Mouse (Mus musculus) heart, adult 9 months (tissue): ENCODE measurements at regions not wholly inside any gene's neighbourhood (a gene's known extent, or its start where the extent isn't known, plus 50 kb on each side); places are given as distances from the start of the nearest gene placed in this dataset.
"Not testable (repeated sequence)": the region's sequence is repeated elsewhere in the genome, so short reads cannot be mapped to it uniquely, and the experiment has no call there.

ENCODE experiments used
- DNase-seq, 2 experiments: peaks; one replicate each; pipeline ENCODE4 v3.0.0; 2022; ENCODE audit warnings: low spot score in 2 of 2

GRCm38 (mm10) chr7:129689464-129689863 is 97.8 kb downstream of the Wdr11 start:
- DNase-seq = no peak

GRCm38 (mm10) chr7:129690868-129691267 is 99.2 kb downstream of the Wdr11 start:
- no peak for DNase-seq

DNA sequence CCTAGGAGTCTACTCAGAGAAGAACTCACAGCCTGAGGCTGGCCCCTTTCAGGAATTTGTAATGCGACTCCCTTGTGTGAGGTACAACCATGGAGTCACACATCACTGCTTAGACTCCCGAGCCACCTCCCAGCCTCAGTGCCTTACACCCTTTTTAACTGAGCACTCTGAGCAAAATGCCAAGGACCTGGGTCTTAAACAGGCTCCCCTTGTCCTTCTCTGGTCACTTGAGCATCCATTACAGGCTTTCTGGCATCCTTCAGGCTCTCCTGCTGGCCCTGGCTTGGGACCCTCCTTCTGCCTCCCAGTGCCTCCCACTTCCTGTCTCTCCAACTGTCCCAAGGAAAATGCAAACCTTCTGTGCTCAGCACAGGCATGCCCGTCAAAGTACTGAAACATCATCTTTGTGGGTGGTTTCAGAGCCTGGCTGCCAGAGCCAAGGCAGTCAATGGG is 100.0 kb downstream of the Wdr11 start:
- DNase-seq = no peak

DNA sequence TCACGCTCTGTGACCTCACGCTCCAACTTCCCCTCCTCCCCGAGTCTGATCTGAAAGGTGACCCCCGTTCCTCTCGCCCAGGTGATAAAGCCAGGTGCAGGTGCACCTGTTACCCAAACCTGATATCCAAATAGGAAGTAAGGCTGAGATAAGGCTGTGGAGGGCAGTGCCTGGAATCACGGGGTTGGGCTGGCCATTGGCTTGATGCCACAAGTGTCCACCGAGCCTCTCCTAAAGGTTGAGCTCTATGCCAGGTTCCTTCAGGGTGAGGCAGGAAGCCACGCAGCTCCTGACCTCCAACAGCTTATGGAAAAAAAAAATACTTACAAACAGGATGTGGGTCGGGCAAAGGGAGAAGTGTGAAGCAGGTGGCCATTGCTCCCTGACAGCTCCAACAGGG is 102.0 kb downstream of the Wdr11 start:
- no peak for DNase-seq

GRCm38 (mm10) chr7:129694168-129694567 is 102.5 kb downstream of the Wdr11 start:
- no peak for DNase-seq

DNA sequence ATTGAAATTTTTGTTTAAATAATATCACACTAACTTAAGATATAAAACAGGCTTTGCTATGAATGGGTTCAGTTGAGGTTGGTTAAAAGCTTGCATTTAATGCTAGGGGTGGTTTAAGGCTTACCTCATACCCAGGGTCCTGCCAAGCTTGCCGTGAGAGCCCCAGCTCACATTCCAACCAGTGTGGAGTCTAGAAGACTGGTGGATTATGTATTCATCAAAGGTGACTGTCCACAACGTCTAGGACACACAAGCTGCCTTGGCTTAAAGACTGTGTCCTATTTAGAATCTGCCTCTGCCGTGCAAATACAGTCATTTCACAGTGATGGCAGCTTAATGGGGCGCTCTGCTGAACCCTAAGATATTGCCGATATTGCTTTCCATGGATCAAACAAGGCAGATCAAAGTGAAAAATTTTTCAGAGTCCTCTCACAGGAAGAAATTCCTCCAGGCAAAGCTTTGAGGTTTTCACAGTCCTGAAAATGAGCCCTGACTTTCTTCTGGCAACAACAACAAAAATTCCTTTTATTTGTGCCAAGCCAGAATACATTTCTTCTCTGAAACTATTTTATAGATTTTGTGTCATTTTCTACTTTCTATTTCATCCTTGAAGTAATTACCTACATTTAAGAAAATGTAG is 108.4 kb downstream of the Wdr11 start:
- DNase-seq = no peak

DNA sequence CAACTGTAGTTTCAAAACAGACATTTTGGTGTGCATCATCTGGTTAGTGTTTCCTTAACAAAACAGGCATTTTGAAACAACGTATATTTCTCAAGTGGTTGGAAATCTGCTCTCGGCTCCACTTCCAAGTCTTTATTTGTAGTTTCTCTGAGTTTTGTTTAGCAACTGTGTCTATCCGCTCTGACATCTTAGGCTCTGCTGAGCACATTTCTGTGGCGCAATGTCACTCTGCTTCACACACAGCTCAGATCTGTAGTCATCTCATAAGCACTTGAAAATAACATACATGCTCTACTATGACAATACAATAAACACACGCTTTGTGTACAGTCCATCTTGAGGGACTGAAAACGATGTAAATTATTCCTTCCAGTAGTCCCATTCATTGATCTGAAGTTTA is 135.9 kb downstream of the Wdr11 start:
- DNase-seq = no peak

DNA sequence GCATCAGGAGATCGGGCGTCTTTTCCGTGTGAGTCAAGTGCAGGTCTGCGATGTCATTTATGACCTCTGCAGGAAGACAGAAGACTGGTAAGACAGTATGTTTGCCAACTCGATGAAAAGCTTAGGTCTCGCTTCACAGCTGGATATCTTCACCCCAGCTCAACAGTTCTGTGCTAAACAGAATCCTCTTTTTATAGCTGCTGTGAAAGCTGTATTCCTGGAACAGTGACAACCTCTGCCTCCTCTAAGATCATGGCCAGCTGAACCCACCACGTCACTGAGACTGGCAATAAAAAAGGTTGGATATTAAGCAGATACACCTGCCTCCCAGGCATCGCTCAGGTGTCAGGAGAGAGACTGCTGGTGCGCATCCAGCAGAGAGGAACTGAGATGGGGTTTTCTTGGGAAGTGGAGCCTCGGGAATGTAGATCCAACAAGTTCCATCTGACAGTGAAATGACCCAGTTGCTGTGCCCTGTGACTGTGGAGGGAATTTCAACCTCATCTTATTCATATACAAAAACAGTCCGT is 138.1 kb downstream of the Wdr11 start:
- DNase-seq = no peak

- DNase-seq = no peak
Measured at GRCm38 (mm10) chr7:129730785-129731352, 139.2 kb downstream of the Wdr11 start.

DNA sequence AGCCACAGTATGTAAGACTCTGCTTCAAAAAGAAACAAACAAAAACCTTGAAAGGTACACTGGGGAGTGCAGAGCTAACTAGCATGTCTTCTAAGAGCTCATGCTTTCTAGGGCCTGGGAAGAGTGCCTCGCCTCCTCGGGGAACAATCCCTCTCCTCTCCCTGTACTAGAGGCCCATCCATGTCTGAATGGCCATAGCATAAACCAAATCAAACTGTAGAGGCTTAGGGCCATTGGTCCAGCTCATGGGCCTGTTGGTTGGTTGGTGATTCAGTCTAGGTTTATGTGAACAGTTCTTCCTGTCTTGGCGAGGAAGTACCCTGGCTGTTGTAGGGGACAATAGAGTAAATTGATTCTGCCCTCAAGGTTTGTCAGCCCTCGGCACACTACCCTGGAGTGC is 151.0 kb downstream of the Wdr11 start:
- DNase-seq = no peak

GRCm38 (mm10) chr7:129743955-129744666 is 152.4 kb downstream of the Wdr11 start:
- DNase-seq = no peak

DNA sequence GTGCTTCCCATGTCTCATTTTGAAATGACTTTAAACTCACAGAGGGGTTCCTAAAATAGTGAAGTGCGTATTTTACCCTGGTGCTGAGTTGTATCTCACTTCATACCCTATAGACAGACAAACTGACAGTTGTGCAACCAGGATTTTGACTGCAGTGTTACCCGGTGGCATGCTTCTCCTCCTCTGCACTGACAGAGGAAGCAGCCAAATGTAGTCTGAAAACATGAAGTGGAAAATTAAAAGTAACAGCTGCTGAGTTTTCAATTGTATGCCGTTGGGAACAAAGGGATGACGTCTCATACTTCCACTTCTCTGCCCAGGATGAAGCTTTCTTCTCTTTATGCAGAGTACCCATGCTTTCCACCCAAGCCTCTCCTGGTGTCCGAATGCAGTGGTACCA is 155.0 kb downstream of the Wdr11 start:
- DNase-seq = no peak

DNA sequence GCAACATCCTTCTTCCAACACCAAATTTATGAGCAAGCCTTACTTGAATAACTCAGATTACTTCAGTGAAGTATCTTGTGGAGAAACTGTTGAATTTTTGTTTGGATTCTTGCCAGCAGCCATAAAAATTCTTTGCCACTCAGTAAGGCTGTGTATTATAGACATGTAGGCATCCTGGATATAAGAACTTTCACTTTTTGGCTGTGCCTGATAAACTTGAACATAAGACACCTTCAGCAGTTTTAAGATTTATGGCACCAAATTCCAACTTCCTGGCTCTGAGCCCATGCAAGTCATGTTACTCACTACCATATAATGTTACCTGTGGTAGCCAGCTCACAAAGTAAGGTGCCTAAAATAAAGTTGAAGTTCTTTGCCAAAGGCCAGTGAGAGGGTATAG is 159.3 kb downstream of the Wdr11 start:
- DNase-seq = no peak

DNA sequence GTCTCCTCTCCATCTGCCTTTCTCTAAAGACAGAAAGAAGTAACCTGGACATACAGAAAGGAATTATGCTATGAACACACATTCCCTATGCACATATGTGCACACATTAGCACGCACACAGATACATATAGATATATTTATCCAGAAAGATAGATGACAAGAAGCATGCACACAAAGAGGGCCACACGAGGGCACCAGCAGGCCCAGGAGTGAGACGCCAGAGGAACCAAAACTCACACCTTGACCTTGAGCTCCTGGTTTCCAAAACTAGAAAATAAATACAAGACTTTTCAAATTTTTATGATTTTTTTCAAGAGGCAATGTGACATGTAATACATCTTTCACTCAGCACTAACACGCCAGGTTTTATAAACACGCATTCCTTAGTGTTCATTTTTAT is 163.1 kb downstream of the Wdr11 start:
- DNase-seq = no peak

DNA sequence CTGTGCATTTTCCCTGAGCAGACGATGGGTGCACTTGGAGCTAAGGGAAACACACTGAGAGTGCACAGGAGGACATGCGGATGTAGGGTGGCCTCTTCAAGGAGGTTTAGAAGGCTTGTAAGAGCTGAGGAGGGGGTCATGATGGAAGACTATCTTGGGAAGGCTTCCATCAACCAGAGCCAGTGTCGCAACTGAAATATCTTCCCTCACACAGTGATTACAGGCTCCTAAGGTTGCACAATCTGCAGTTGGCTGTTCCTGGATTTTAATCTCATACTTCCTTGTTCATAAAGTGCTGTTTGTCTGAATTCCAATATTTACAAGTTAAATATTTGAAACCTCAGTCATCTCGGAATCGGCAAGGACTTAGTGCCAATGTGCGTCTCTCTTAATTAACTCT is 164.5 kb downstream of the Wdr11 start:
- no peak for DNase-seq

GRCm38 (mm10) chr7:129759848-129760247 is 168.2 kb downstream of the Wdr11 start:
- DNase-seq = peak in 1 of 2 experiments; percentile 28

DNA sequence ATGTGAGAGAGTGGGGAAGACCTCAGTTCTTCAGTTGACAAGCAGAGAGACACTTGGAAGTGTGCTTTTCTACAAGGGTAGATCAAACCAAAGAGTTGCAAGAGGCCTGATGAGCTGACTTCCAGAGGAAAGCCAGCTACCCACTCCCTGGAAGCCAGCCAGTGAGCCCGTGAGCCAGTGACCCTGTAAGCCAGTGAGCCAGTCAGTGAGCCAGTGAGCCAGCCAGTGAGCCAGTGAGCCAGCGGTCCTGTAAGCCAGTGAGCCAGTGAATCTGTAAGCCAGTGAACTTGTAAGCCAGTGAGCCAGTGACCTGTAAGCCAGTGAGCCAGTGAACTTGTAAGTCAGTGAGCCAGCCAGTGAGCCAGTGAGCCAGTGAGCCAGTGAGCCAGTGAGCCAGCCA is 168.7 kb downstream of the Wdr11 start:
- no peak for DNase-seq

GRCm38 (mm10) chr7:129763754-129764153 is 172.1 kb downstream of the Wdr11 start:
- no peak for DNase-seq

DNA sequence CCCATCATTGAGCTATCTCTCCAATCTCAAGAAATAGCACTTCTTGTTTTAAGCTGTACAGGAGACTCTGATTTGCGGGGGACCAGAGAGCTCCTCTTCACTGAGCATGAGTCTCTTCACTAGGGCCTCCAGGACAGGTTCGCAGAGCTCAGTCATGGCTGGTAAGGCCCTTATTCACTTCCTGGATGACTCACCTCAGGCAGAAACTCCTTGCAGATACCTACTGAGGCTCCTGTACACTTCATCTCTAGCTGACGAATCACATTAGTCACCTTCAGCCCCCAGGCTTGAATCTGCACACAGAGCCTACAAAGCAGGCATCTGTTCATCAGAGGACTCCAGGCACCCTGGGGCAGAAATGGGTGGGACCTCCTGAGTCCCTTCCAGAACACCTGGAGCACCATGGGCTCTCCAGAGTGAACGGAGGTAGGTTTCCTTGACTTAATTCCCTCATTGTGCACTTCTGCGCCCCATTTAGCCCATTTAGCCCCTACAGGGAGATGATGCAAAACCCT is 172.8 kb downstream of the Wdr11 start:
- no peak for DNase-seq

GRCm38 (mm10) chr7:129765681-129766080 is 174.0 kb downstream of the Wdr11 start:
- DNase-seq = no peak

- no peak for DNase-seq
Measured at GRCm38 (mm10) chr7:129766087-129766834, 174.6 kb downstream of the Wdr11 start.

DNA sequence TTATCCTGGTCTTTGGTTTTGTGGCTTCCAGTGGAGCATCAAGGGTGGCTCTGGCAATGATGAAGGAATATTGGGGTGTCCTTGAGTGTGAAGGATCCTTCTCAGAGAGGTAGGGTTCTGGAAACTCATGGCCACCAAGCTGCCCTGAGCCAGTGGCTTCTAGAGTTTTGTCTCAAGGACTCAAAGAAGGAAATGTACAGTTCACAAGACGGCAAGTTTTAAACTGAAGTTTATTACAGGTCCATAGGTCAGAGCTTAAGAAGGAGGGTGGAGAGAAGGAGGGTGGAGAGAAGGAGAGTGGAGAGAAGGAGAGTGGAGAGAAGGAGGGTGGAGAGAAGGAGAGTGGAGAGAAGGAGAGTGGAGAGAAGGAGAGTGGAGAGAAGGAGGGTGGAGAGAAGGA is 178.0 kb downstream of the Wdr11 start:
- not testable (repeated sequence) for DNase-seq
